Mouse (Mus musculus) CH12.LX (cell line): ENCODE measurements around the gene Abcd1.

Experiments
- CTCF ChIP-seq, 2 experiments: IDR thresholded peaks in 1 of 2; conservative IDR thresholded peaks in 1 of 2; 2 replicates each; pipeline ENCODE4 v1.5.1; 2011 to 2012; ENCODE audit warnings: low read depth in 2 of 2, low read length in 2 of 2, improper control_type of control experiment in 1 of 2, inconsistent platforms in 1 of 2, mild to moderate bottlenecking in 1 of 2, moderate library complexity in 1 of 2
- E2F4 ChIP-seq: IDR thresholded peaks from 2 replicates; pipeline ENCODE4 v1.6.1; 2011; ENCODE audit warnings: low read depth, low read length, improper control_type of control experiment; ENCODE audit not compliant: insufficient replicate concordance
- ELF1 ChIP-seq: IDR thresholded peaks from 2 replicates; pipeline ENCODE4 v1.6.1; 2014; ENCODE audit warnings: low read depth, mild to moderate bottlenecking, inconsistent platforms, low read length, improper control_type of control experiment
- EP300 ChIP-seq: IDR thresholded peaks from 2 replicates; pipeline ENCODE4 v1.6.1; 2011; ENCODE audit warnings: low read length, improper control_type of control experiment
- NRF1 ChIP-seq: IDR thresholded peaks from 2 replicates; pipeline ENCODE4 v1.6.1; 2014; ENCODE audit warnings: low read depth, mild to moderate bottlenecking, inconsistent platforms, low read length, improper control_type of control experiment, moderate library complexity
- POLR2A ChIP-seq: IDR thresholded peaks from 2 replicates; pipeline ENCODE4 v1.6.1; 2011; ENCODE audit warnings: low read depth, mild to moderate bottlenecking, improper control_type of control experiment, low read length
- SIN3A ChIP-seq: IDR thresholded peaks from 2 replicates; pipeline ENCODE4 v1.6.1; 2012; ENCODE audit warnings: low read length, improper control_type of control experiment, inconsistent platforms
- TBP ChIP-seq: conservative IDR thresholded peaks from 2 replicates; pipeline ENCODE4 v1.6.1; 2011; ENCODE audit warnings: low read depth, low read length, improper control_type of control experiment
- ZC3H11A ChIP-seq: IDR thresholded peaks from 2 replicates; pipeline ENCODE4 v1.6.1; 2012; ENCODE audit warnings: low read depth, mild to moderate bottlenecking, inconsistent platforms, low read length, improper control_type of control experiment
- ZKSCAN1 ChIP-seq: IDR thresholded peaks from 2 replicates; pipeline ENCODE4 v1.6.1; 2012; ENCODE audit warnings: low read depth, inconsistent platforms, low read length, improper control_type of control experiment, borderline replicate concordance
- ZMIZ1 ChIP-seq: IDR thresholded peaks from 2 replicates; pipeline ENCODE4 v1.6.1; 2012; ENCODE audit warnings: low read depth, mild to moderate bottlenecking, inconsistent platforms, low read length, improper control_type of control experiment

DNA sequence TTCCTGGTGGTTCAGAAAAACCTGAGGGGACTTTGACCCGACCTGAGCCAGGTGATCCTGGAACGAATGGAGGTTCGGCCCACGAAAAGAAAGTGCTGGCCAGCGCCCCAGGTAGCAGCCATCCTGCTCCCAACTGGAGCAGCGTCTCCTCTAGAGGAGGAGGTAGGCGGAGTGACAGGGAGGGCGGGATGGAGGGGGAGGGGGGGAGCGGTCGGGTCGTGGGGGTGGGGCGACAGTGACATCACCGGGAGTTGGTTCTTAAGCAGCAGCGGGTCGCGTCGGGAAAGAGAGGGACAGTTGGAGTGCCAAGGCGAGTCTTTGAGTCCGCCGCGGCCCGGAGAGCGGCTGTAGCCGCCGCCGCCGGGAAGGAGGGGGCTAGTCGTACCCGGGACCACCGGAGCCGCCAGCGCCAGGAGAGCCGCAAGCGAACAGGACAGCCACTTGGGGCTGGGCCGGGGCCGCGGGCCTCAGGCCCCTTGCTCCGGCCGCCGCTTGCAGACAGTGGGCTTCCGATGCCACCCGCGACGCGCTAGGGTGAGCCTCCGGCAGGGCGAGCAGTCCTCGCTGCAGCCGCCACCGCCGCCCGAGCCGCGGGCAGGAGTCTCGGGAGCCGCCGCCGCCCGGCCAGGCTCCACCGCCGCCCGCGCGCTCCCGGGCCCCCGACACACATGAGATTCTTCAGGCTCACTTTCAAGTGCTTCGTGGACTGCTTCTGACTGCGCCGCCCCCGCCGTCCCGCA, 43.3 kb upstream of the Abcd1 start, which contains the start of gene Slc6a8:
- no peak for TF ChIP-seq ELF1
- peak; percentile 24; the same call in 1 of the 2 replicates for TF ChIP-seq POLR2A
- no peak for TF ChIP-seq CTCF (conservative IDR thresholded peaks at IDR 0.05 in 1 of 2, IDR thresholded peaks at IDR 0.05 in 1 of 2; ENCODE audit: low read depth in 2 of 2, low read length in 2 of 2)
- TF ChIP-seq ZC3H11A: no peak
- no peak for TF ChIP-seq SIN3A
- no peak for TF ChIP-seq ZMIZ1
- TF ChIP-seq EP300: no peak
- no peak for TF ChIP-seq ZKSCAN1
- no peak for TF ChIP-seq E2F4
- no peak for TF ChIP-seq TBP
- TF ChIP-seq NRF1: no peak
